Mouse (Mus musculus): ENCODE results near the gene 6030498E09Rik. TPM values are rescaled to one million over a fixed set of nuclear protein-coding genes. Genes with fewer than 3 reads are reported as not detected.

Gene 6030498E09Rik
- not detected in 2 replicates for polyA plus RNA-seq (2015; fragmentation: Nextera tagmentation; extraction: Ambion mirVana)

- H3K4me3 ChIP-seq (replicated peaks): no peak within 1 kb of the TSS
- no peak within 1 kb of the TSS for H3K4me2 ChIP-seq
- H3K9me3 ChIP-seq: no peaks in the 10 kb centered on the region
- H3K4me1 ChIP-seq: no peaks in the 10 kb centered on the region
- H3K9ac ChIP-seq: no peak within 1 kb of the TSS
- ATAC-seq (ENCODE audit: insufficient read depth, low FRiP score, low read depth): no peak
- no peaks in the 10 kb centered on the region for H3K27me3 ChIP-seq (replicated peaks)
- no peaks in the 10 kb centered on the region for H3K36me3 ChIP-seq
- H3K27ac ChIP-seq: no peak within 1 kb of the TSS
- WGBS: 64% methylated on average over 9 of the region's 9 CpGs
Observed at GRCm38 (mm10) chrX:38772478-38772877, at the start of gene 6030498E09Rik. TSS of gene 6030498E09Rik (plus strand) at chrX:38772671.

- ATAC-seq (ENCODE audit: insufficient read depth, low FRiP score, low read depth): no peak
- no peak overlapping the region for H3K4me3 ChIP-seq (replicated peaks)
- no peaks in the 10 kb centered on the region for H3K9me3 ChIP-seq
- H3K36me3 ChIP-seq: no peaks in the 10 kb centered on the region
- no peak overlapping the region for H3K27ac ChIP-seq
- no peaks in the 10 kb centered on the region for H3K27me3 ChIP-seq (replicated peaks)
- H3K4me1 ChIP-seq: no peaks in the 10 kb centered on the region
- H3K4me2 ChIP-seq: no peak overlapping the region
- WGBS: 56% methylated on average over 5 of the region's 5 CpGs
- H3K9ac ChIP-seq: no peak overlapping the region
Observed at GRCm38 (mm10) chrX:38730081-38730480, 42.4 kb upstream of the 6030498E09Rik start.

- Histone ChIP-seq H3K9ac (no peak overlapping the region), H3K9me3 (no peaks in the 10 kb centered on the region), H3K4me2 (no peak overlapping the region), H3K27ac (no peak overlapping the region), H3K36me3 (no peaks in the 10 kb centered on the region), H3K27me3 (replicated peaks) (no peaks in the 10 kb centered on the region), H3K4me3 (replicated peaks) (no peak overlapping the region), H3K4me1 (no peaks in the 10 kb centered on the region)
- WGBS: 60% methylated on average over 2 of the region's 2 CpGs
- no peak for ATAC-seq (ENCODE audit: insufficient read depth, low FRiP score, low read depth)
Observed at GRCm38 (mm10) chrX:38730639-38731038, 41.8 kb upstream of the 6030498E09Rik start.

- Histone ChIP-seq H3K27me3 (replicated peaks) (no peaks in the 10 kb centered on the region), H3K4me1 (no peaks in the 10 kb centered on the region), H3K9ac (no peak overlapping the region), H3K27ac (no peak overlapping the region), H3K4me3 (replicated peaks) (no peak overlapping the region), H3K9me3 (no peaks in the 10 kb centered on the region), H3K36me3 (no peaks in the 10 kb centered on the region), H3K4me2 (no peak overlapping the region)
- WGBS: 90% methylated on average over 5 of the region's 5 CpGs
- ATAC-seq (ENCODE audit: insufficient read depth, low FRiP score, low read depth): no peak
Observed at GRCm38 (mm10) chrX:38733683-38734082, 38.8 kb upstream of the 6030498E09Rik start.

DNA sequence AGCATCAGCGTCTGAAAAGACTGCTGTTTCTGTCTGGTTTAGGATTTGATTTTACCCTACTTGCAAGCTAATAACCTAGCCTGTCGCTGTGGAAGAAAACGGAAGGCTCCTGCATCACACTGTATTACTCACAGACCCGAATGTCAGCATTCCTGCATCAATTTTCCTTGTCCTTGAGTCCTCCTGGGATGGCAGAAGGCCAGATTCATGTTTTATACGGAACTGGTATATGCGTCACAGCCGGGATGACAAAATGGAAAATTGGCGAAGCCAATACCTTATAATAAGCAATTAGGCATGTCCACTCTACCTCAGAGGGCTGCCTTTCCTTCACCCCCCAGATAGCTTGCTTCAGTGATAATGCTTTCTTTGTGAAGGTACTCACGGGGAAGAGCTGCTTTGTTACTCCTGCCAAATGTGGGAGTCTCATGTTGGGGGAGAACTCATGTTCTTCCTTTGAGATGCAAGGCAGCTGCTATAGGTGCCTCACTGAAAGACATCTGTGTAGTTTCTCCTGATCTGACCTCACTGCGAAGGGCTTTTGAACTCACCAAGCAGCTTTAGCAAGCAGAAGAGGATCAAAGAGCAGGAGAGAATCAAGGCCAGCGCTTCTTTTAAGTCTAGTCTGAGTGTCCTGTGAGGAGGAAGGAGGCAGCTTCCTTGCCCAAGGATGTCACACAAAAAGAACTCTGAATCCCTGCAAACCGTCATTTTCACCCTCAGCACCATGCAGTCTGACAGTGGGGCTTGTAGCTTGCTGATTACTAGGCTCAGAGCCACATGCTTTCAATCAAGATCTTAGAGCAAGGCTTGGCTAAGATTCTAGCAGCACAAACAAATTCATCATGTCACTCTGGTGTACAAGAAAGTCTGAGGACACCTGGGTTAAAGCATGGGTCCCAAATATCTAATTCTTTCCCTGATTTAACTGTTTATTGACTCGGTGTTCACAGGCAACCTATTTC is 37.3 kb upstream of the 6030498E09Rik start:
- H3K4me1 ChIP-seq: no peaks in the 10 kb centered on the region
- H3K36me3 ChIP-seq: no peaks in the 10 kb centered on the region
- no peaks in the 10 kb centered on the region for H3K27me3 ChIP-seq (replicated peaks)
- H3K4me3 ChIP-seq (replicated peaks): no peak overlapping the region
- H3K27ac ChIP-seq: no peak overlapping the region
- H3K4me2 ChIP-seq: no peak overlapping the region
- ATAC-seq (ENCODE audit: insufficient read depth, low FRiP score, low read depth): no peak; the same call in 1 of the 2 replicates
- 50% methylated on average over 13 of the region's 13 CpGs for WGBS
- no peaks in the 10 kb centered on the region for H3K9me3 ChIP-seq
- no peak overlapping the region for H3K9ac ChIP-seq

- Histone ChIP-seq H3K27me3 (replicated peaks) (no peaks in the 10 kb centered on the region), H3K9ac (no peak overlapping the region), H3K36me3 (no peaks in the 10 kb centered on the region), H3K4me1 (no peaks in the 10 kb centered on the region), H3K4me2 (no peak overlapping the region), H3K9me3 (no peaks in the 10 kb centered on the region), H3K27ac (no peak overlapping the region), H3K4me3 (replicated peaks) (no peak overlapping the region)
- no peak for ATAC-seq (ENCODE audit: insufficient read depth, low FRiP score, low read depth)
- WGBS: 84% methylated on average over 2 of the region's 2 CpGs
Observed at GRCm38 (mm10) chrX:38771453-38771852, 1.0 kb upstream of the 6030498E09Rik start.

DNA sequence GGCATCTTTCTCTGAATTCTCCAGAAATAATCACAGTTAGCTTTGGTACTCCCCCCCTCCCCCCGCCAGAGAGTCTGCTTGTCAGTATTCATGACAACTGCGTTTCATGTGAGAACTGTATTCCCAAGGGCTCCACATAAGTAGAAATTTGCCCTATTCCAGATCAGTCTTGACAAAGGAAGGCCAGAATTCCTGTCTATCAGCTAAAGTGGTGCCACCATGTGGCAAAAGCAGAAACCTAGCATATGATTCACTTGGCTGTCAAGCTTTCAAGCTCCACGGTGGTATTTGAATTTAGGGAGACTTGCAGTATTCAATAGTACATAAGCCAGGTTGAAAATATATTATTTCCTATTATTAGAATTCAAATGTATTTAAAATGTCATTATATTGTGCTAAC is 585 bp upstream of the 6030498E09Rik start:
- Histone ChIP-seq H3K9ac (no peak overlapping the region), H3K9me3 (no peaks in the 10 kb centered on the region), H3K4me1 (no peaks in the 10 kb centered on the region), H3K36me3 (no peaks in the 10 kb centered on the region), H3K4me3 (replicated peaks) (no peak overlapping the region), H3K27ac (no peak overlapping the region), H3K27me3 (replicated peaks) (no peaks in the 10 kb centered on the region), H3K4me2 (no peak overlapping the region)
- 37% methylated on average over 3 of the region's 3 CpGs for WGBS
- no peak for ATAC-seq (ENCODE audit: insufficient read depth, low FRiP score, low read depth)

DNA sequence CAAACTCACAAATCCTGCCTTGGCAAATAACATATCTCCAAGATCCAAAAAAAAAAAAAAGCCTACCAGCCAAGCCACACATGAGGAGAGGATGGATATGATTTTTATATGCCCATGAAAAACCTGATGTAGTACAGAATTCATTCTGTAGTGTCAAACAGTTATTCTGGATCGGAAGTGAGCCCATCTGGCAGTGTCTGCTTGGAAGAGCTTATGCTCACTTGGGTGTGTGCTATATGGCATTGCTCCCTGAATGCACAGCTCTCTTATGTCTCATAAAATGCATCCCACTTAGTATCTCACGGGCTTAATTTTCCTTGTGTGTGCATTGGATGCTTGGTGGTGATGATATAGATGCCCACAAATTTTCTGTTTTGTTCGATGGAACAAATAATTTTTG is 21.9 kb downstream of the 6030498E09Rik start:
- WGBS: 81% methylated on average over 3 of the region's 3 CpGs
- H3K4me3 ChIP-seq (replicated peaks): no peak overlapping the region
- H3K9me3 ChIP-seq: no peaks in the 10 kb centered on the region
- no peak overlapping the region for H3K27ac ChIP-seq
- no peaks in the 10 kb centered on the region for H3K4me1 ChIP-seq
- H3K27me3 ChIP-seq (replicated peaks): no peaks in the 10 kb centered on the region
- no peaks in the 10 kb centered on the region for H3K36me3 ChIP-seq
- H3K4me2 ChIP-seq: no peak overlapping the region
- H3K9ac ChIP-seq: no peak overlapping the region
- no peak for ATAC-seq (ENCODE audit: insufficient read depth, low FRiP score, low read depth)

DNA sequence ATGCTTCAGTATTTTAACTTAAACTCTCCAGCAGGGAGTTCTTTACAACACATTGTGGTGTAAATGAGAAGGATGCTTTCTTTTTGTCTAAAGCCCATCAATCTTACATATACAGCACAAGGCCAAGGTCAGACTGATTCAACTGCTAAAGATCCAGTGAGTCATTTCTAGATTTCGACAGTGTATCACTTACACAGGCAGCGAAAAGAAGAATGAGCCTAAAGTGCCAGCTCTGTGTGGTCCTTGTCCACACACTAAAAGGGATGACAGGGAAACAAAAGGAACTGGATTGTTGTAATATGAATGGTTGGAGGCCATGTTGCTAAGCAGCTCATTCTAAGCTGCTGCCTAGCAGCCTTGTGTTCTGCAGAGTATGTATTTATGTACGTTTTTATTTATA is 41.5 kb downstream of the 6030498E09Rik start:
- 72% methylated on average over 3 of the region's 3 CpGs for WGBS
- H3K9ac ChIP-seq: no peak overlapping the region
- H3K4me3 ChIP-seq (replicated peaks): no peak overlapping the region
- no peaks in the 10 kb centered on the region for H3K27me3 ChIP-seq (replicated peaks)
- no peak for ATAC-seq (ENCODE audit: insufficient read depth, low FRiP score, low read depth)
- H3K4me2 ChIP-seq: no peak overlapping the region
- no peaks in the 10 kb centered on the region for H3K4me1 ChIP-seq
- H3K27ac ChIP-seq: no peak overlapping the region
- H3K36me3 ChIP-seq: no peaks in the 10 kb centered on the region
- no peaks in the 10 kb centered on the region for H3K9me3 ChIP-seq

- Histone ChIP-seq H3K27ac (no peak overlapping the region), H3K27me3 (replicated peaks) (no peaks in the 10 kb centered on the region), H3K4me3 (replicated peaks) (no peak overlapping the region), H3K4me2 (no peak overlapping the region), H3K9me3 (no peaks in the 10 kb centered on the region), H3K36me3 (no peaks in the 10 kb centered on the region), H3K9ac (no peak overlapping the region), H3K4me1 (no peaks in the 10 kb centered on the region)
- no peak for ATAC-seq (ENCODE audit: insufficient read depth, low FRiP score, low read depth)
- WGBS: 55% methylated on average over 3 of the region's 3 CpGs
Observed at GRCm38 (mm10) chrX:38816841-38817240, 44.4 kb downstream of the 6030498E09Rik start.

- Histone ChIP-seq H3K9ac (no peak overlapping the region), H3K4me1 (no peaks in the 10 kb centered on the region), H3K4me2 (no peak overlapping the region), H3K9me3 (no peaks in the 10 kb centered on the region), H3K27me3 (replicated peaks) (no peaks in the 10 kb centered on the region), H3K27ac (no peak overlapping the region), H3K36me3 (no peaks in the 10 kb centered on the region), H3K4me3 (replicated peaks) (no peak overlapping the region)
- 50% methylated on average over 1 of the region's 1 CpGs for WGBS
- ATAC-seq (ENCODE audit: insufficient read depth, low FRiP score, low read depth): no peak
Observed at GRCm38 (mm10) chrX:38958571-38958970, 186.1 kb downstream of the 6030498E09Rik start.

GRCm38 (mm10) chrX:38996265-38996664 is 223.8 kb downstream of the 6030498E09Rik start:
- no peaks in the 10 kb centered on the region for H3K36me3 ChIP-seq
- WGBS: 77% methylated on average over 5 of the region's 5 CpGs
- H3K9me3 ChIP-seq: no peaks in the 10 kb centered on the region
- H3K4me1 ChIP-seq: no peaks in the 10 kb centered on the region
- no peak overlapping the region for H3K4me2 ChIP-seq
- no peak overlapping the region for H3K9ac ChIP-seq
- H3K4me3 ChIP-seq (replicated peaks): no peak overlapping the region
- H3K27me3 ChIP-seq (replicated peaks): no peaks in the 10 kb centered on the region
- peak; percentile 39; the same call in 1 of the 2 replicates for ATAC-seq (ENCODE audit: insufficient read depth, low FRiP score, low read depth)
- H3K27ac ChIP-seq: no peak overlapping the region
